Mouse (Mus musculus): ENCODE data around the gene Miga2.
A peak's percentile ranks its signal among the peaks of the same experiment; 100 is the strongest.

Miga2 gene

DNA sequence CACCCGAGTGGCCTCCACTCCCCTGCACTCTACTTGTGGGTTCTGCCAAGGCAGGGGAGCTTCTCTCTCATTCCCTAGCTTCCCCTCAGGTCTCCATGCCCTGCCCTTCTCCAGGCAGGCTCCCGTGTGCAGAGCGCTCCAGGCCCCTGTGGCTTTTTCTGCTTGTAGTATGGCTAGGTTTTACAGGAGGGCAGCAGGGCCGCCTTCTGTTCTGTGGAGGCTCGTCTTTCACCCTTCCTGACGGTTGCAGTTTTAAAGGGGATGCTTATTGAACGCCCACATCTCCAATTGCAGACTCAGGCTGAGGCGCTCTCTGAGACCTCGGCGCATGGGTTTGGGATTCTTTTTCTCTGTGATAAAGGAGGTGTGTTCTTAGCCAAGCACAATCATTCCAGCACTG is 55.1 kb downstream of the Miga2 start:
- DNase-seq (ENCODE audit: inconsistent ontology term) = no peak

DNA sequence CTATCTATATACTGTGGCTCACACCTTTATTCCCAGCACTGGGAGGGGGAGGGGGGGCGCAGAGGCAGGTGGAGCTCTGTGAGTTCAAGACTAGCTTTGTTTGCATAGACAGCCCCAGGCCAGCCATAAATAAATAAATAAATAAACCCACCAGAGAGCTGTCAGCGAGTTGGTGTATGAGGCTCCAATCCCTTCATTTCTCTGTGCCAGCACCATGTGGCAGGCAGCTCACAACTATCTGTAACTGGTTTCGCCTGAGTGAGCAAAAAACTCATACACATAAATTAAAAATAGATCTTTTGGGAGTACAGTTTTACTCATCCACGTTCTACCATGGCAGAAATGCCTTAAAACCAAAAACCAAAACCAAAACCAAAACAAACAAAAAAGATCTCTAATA is 57.4 kb downstream of the Miga2 start:
- no peak for DNase-seq (ENCODE audit: inconsistent ontology term)

DNA sequence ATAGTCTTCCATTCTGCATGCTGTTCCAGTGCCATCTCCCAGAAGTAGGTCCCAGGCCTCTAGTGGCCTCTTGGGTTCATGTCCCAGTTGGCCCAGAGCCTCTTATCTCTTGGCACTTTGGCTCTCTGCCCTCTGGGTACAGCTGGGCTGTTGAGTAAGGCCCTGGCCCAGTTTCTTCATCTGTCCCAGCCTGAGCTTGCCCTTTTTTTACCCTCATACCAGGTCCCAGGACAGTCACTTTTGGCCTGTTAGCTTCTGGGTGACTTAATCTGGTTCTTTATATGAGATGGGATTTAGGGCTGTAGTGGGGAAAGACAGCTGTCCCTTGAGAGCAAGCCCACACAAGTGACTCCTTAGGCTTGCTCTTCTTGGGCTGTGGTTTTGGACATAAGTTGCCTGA is 65.1 kb downstream of the Miga2 start:
- peak; percentile 65 for DNase-seq (ENCODE audit: inconsistent ontology term)
